Mouse (Mus musculus): ENCODE results near the gene Shb. TPM values are rescaled to one million over a fixed set of nuclear protein-coding genes. Genes with fewer than 3 reads are reported as not detected.
"Not testable (repeated sequence)": the region's sequence is repeated elsewhere in the genome, so short reads cannot be mapped to it uniquely, and the experiment has no call there.

Shb gene
- total RNA-seq, 4 experiments from 2014 or later, result 17.1 to 20.0 (median 18.9) TPM

GRCm38 (mm10) chr4:45399421-45400210, 132.7 kb downstream of the Shb start:
- no peak for DNase-seq (ENCODE audit: low spot score in 2 of 2)

- DNase-seq (ENCODE audit: low spot score in 2 of 2), result not testable (repeated sequence)
Measured at GRCm38 (mm10) chr4:45398315-45398714, 134.0 kb downstream of the Shb start.

- not testable (repeated sequence) for DNase-seq (ENCODE audit: low spot score in 2 of 2)
Measured at GRCm38 (mm10) chr4:45396211-45396610, 136.1 kb downstream of the Shb start.

GRCm38 (mm10) chr4:45393658-45394057, 138.6 kb downstream of the Shb start:
- DNase-seq (ENCODE audit: low spot score in 2 of 2), result no peak

GRCm38 (mm10) chr4:45392994-45393393, 139.3 kb downstream of the Shb start:
- DNase-seq (ENCODE audit: low spot score in 2 of 2), result no peak

GRCm38 (mm10) chr4:45392572-45392971, 139.7 kb downstream of the Shb start:
- no peak for DNase-seq (ENCODE audit: low spot score in 2 of 2)

- DNase-seq (ENCODE audit: low spot score in 2 of 2), result no peak
Measured at GRCm38 (mm10) chr4:45392099-45392498, 140.2 kb downstream of the Shb start.

- DNase-seq (ENCODE audit: low spot score in 2 of 2), result not testable (repeated sequence)
Measured at GRCm38 (mm10) chr4:45387296-45387695, 145.0 kb downstream of the Shb start.

GRCm38 (mm10) chr4:45382133-45382532, 150.1 kb downstream of the Shb start:
- not testable (repeated sequence) for DNase-seq (ENCODE audit: low spot score in 2 of 2)

- DNase-seq (ENCODE audit: low spot score in 2 of 2), result not testable (repeated sequence)
Measured at GRCm38 (mm10) chr4:45380903-45381580, 151.2 kb downstream of the Shb start.

- no peak for DNase-seq (ENCODE audit: low spot score in 2 of 2)
Measured at GRCm38 (mm10) chr4:45376573-45376972, 155.7 kb downstream of the Shb start.

- no peak for DNase-seq (ENCODE audit: low spot score in 2 of 2)
Measured at GRCm38 (mm10) chr4:45374879-45375278, 157.4 kb downstream of the Shb start.

Small RNA genes within 50 kb of the gene (microRNA-seq; reads per million reads assigned to microRNA genes)
- gene Gm22518, result 0 reads per million in 2 experiments
- 0 reads per million in 2 experiments for gene Gm25692

Other genes starting within 250 kb of the Shb start
- 10 to 100 TPM; 15.0 to 20.7 (median 16.7) TPM for gene Trmt10b, start 235.3 kb downstream of the Shb start, total RNA-seq (2022)
- gene Dcaf10, start 190.4 kb downstream of the Shb start, total RNA-seq (2022), result 10 to 100 TPM; 15.8 to 18.4 (median 16.3) TPM
- gene Exosc3, start 189.7 kb downstream of the Shb start, total RNA-seq (2022), result 10 to 100 TPM; 12.0 to 16.8 (median 13.5) TPM
- 100 to 1,000 TPM; 108 to 114 (median 111) TPM for gene Slc25a51, start 123.7 kb downstream of the Shb start, total RNA-seq (2022)

Data from left cerebral cortex, adult 8-10 months (tissue).